Mouse (Mus musculus): Measurements from ENCODE around the gene Arhgef18.

Gene Arhgef18

DNA sequence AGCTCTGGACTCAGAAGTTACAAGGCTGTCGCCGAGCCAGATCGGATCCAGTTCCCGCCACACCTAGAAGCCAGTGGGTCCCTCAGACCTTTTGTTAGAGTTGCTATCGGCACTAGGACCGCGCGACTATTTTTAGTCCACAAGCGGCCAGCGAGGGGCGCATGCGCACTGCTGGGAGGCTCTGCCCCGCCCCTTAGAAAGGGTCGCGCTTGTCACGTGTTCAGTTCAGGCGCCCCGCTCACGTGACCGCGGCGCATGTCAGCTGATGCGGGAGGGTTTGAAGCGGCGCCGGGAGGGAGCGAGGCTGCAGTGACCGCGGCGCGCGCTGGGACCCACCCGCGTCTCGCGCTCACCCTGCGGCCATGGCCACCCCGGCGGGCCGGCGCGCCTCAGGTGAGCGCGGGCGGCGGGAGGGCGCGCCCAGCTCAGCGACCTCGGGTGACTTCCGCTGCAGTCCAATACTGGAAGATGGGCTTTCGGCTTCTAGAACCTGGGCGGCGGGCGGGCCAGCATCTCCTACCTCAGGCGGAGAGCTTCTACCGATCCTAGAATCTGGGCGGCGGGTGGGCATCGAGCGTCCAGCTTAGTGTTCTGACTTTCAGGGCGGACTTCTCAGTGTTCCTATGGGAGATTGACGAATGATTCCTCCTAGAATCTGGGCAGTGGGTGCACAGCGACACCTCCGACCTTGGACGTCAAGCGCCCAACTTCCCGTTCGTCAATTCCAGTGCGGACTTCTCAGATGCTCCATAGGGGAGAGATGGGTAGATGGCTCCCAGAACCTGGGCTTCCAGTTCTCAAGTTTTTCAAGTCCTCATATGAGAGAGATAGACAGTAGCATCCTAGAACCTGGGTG, 107.7 kb downstream of the Arhgef18 start, which contains the start of gene Mcoln1:
TSS of gene Mcoln1 (plus strand) at position 223 of the 856 bp plus-strand sequence.
- DNase-seq (ENCODE audit: low spot score in 2 of 2) = peak; percentile 96 to 98

DNA sequence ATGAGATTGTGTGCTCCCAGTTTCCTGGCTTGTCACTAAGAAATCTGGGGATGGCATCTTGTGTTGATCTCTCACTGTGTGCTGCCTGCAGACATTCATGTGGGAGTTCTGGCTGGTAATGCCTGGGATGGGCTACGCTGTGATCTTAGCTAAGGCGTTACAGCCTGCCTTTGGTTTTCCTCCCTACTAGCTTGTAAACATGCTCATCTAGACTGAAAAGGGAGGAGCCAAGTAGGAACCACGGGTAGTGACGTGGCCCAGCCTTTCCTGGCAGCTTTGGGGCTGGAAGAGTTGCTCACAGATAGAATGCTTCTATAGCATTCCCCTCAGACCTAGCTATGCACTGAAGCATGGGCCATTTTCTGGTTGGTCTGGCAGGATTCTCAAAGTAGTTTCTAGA, 109.4 kb downstream of the Arhgef18 start:
- no peak for DNase-seq (ENCODE audit: low spot score in 2 of 2)
